Mouse (Mus musculus) G1E (cell line): ENCODE results near the gene Mal. TPM values are rescaled to one million over a fixed set of nuclear protein-coding genes. Genes with fewer than 3 reads are reported as not detected.

Experiments used
- ATAC-seq: 2 replicates; pipeline ENCODE4 v1.8.0; 2016; ENCODE audit warnings: mild to moderate bottlenecking; ENCODE audit not compliant: insufficient number of reproducible peaks, poor library complexity, low FRiP score, severe bottlenecking; ENCODE audit errors: extremely low read depth
- DNase-seq: peaks from one replicate; pipeline ENCODE4 v3.0.0; 2012; ENCODE audit warnings: low spot score
- H3K27me3 ChIP-seq: 2 replicates; pipeline ENCODE4 v1.6.1; 2012; ENCODE audit warnings: mild to moderate bottlenecking, low read length, inconsistent platforms; ENCODE audit not compliant: insufficient read depth
- H3K36me3 ChIP-seq: replicated peaks from 2 replicates; pipeline ENCODE3; 2012; ENCODE audit warnings: mild to moderate bottlenecking, inconsistent platforms
- H3K4me1 ChIP-seq: 2 replicates; pipeline ENCODE4 v1.6.1; 2012; ENCODE audit warnings: low read depth, low read length, inconsistent platforms, mixed read lengths; ENCODE audit not compliant: insufficient read depth
- H3K4me3 ChIP-seq: 2 replicates; pipeline ENCODE4 v1.5.1; 2012; ENCODE audit warnings: low read depth, mild to moderate bottlenecking, inconsistent platforms, low read length, moderate library complexity, mixed read lengths
- H3K9me3 ChIP-seq: replicated peaks from 2 replicates; pipeline ENCODE4 v1.6.1; 2012; ENCODE audit warnings: inconsistent platforms
- CTCF ChIP-seq: IDR thresholded peaks from 2 replicates; pipeline ENCODE4 v1.5.1; 2012; ENCODE audit warnings: low read depth, low read length, inconsistent platforms, mixed read lengths
- GATA1 ChIP-seq: IDR thresholded peaks from 2 replicates; pipeline ENCODE4 v1.6.1; 2012; ENCODE audit warnings: borderline replicate concordance, low read length, inconsistent platforms, mixed read lengths
- GATA2 ChIP-seq: IDR thresholded peaks from 2 replicates; pipeline ENCODE4 v1.6.1; 2012; ENCODE audit warnings: low read depth, low read length, inconsistent platforms, borderline replicate concordance
- POLR2AphosphoS5 ChIP-seq: IDR thresholded peaks from 2 replicates; pipeline ENCODE4 v1.6.1; 2012; ENCODE audit warnings: low read depth, low read length, inconsistent platforms; ENCODE audit not compliant: insufficient replicate concordance
- TAL1 ChIP-seq: conservative IDR thresholded peaks from 2 replicates; pipeline ENCODE4 v1.6.1; 2012; ENCODE audit warnings: low read depth, low read length, inconsistent platforms, mixed read lengths
- polyA plus RNA-seq: library from polyadenylated mRNA; stranded (reverse); fragments of >175 nt; gene quantifications from 2 replicates; pipeline ENCODE4 v1.2.3, GENCODE M21; 2012
- total RNA-seq, 2 experiments: library from RNA; stranded (forward) in 1 of 2; stranded (reverse) in 1 of 2; fragments of 200-1000 nt in 1 of 2; fragments of >200 nt in 1 of 2; fragmentation: Nextera tagmentation in 1 of 2; gene quantifications; 2 replicates each; pipeline ENCODE4 v1.2.3; 2014 to 2017

Mal gene
- total and polyA plus RNA-seq, 3 experiments, result not detected

- ATAC-seq (no peak), DNase-seq (no peak)
- H3K9me3 ChIP-seq, result no peaks in the 10 kb centered on the region
- H3K36me3 ChIP-seq, result no peaks in the 10 kb centered on the region
- H3K4me1 ChIP-seq, result no peaks in the 10 kb centered on the region
- no peak overlapping the region for H3K4me3 ChIP-seq
- no peaks in the 10 kb centered on the region for H3K27me3 ChIP-seq
- TF ChIP-seq CTCF, result no peak
- TF ChIP-seq POLR2AphosphoS5, result no peak
- TF ChIP-seq TAL1, result no peak
Measured at GRCm38 (mm10) chr2:127627990-127628570, 28.4 kb downstream of the Mal start.

GRCm38 (mm10) chr2:127627354-127627753, 29.1 kb downstream of the Mal start:
- H3K36me3 ChIP-seq, result no peaks in the 10 kb centered on the region
- TF ChIP-seq GATA2 (no peak), CTCF (no peak), GATA1 (no peak), TAL1 (no peak), POLR2AphosphoS5 (no peak)
- ATAC-seq (no peak), DNase-seq (no peak)
- no peak overlapping the region for H3K4me3 ChIP-seq
- no peaks in the 10 kb centered on the region for H3K4me1 ChIP-seq
- H3K27me3 ChIP-seq, result no peaks in the 10 kb centered on the region
- no peaks in the 10 kb centered on the region for H3K9me3 ChIP-seq

GRCm38 (mm10) chr2:127625659-127626058, 30.8 kb downstream of the Mal start:
- Histone ChIP-seq H3K9me3 (no peaks in the 10 kb centered on the region), H3K4me1 (no peaks in the 10 kb centered on the region), H3K4me3 (no peak overlapping the region), H3K36me3 (no peaks in the 10 kb centered on the region), H3K27me3 (no peaks in the 10 kb centered on the region)
- ATAC-seq, result no peak
- TF ChIP-seq GATA1 (no peak), CTCF (no peak), GATA2 (no peak)
- DNase-seq, result no peak

GRCm38 (mm10) chr2:127624786-127625185, 31.7 kb downstream of the Mal start:
- H3K9me3 ChIP-seq, result no peaks in the 10 kb centered on the region
- no peaks in the 10 kb centered on the region for H3K36me3 ChIP-seq
- TF ChIP-seq TAL1 (no peak), POLR2AphosphoS5 (no peak), CTCF (no peak), GATA2 (no peak), GATA1 (no peak)
- DNase-seq, result no peak
- no peaks in the 10 kb centered on the region for H3K27me3 ChIP-seq
- ATAC-seq, result no peak
- H3K4me3 ChIP-seq, result no peak overlapping the region
- H3K4me1 ChIP-seq, result no peaks in the 10 kb centered on the region

- TF ChIP-seq POLR2AphosphoS5 (no peak), TAL1 (no peak), GATA1 (no peak)
- Histone ChIP-seq H3K36me3 (no peaks in the 10 kb centered on the region), H3K4me1 (no peaks in the 10 kb centered on the region), H3K4me3 (no peak overlapping the region), H3K9me3 (no peaks in the 10 kb centered on the region), H3K27me3 (0 out of 2 replicates have a peak, but pooled peaks cover 3% of the 10 kb centered on the region)
- ATAC-seq (no peak), DNase-seq (no peak)
Measured at GRCm38 (mm10) chr2:127622065-127622464, 34.4 kb downstream of the Mal start.

GRCm38 (mm10) chr2:127619311-127619710, 37.2 kb downstream of the Mal start:
- Histone ChIP-seq H3K9me3 (no peaks in the 10 kb centered on the region), H3K36me3 (no peaks in the 10 kb centered on the region), H3K27me3 (peaks cover 3% of the 10 kb centered on the region; the same call in 1 of the 2 replicates), H3K4me1 (no peaks in the 10 kb centered on the region), H3K4me3 (no peak overlapping the region)
- no peak for ATAC-seq
- no peak for DNase-seq
- TF ChIP-seq CTCF, result no peak

- no peak for DNase-seq
- Histone ChIP-seq H3K4me1 (no peaks in the 10 kb centered on the region), H3K4me3 (no peak overlapping the region), H3K36me3 (no peaks in the 10 kb centered on the region), H3K27me3 (peaks cover 11% of the 10 kb centered on the region), H3K9me3 (no peaks in the 10 kb centered on the region)
- TF ChIP-seq GATA2, result no peak
- TF ChIP-seq POLR2AphosphoS5, result no peak
- TF ChIP-seq CTCF, result no peak
- TF ChIP-seq GATA1, result no peak
- TF ChIP-seq TAL1, result no peak
- no peak for ATAC-seq
Measured at GRCm38 (mm10) chr2:127612288-127612687, 44.2 kb downstream of the Mal start.
